7 mouse cellular contexts compared by ENCODE assay signal in the genomic region with DNA sequence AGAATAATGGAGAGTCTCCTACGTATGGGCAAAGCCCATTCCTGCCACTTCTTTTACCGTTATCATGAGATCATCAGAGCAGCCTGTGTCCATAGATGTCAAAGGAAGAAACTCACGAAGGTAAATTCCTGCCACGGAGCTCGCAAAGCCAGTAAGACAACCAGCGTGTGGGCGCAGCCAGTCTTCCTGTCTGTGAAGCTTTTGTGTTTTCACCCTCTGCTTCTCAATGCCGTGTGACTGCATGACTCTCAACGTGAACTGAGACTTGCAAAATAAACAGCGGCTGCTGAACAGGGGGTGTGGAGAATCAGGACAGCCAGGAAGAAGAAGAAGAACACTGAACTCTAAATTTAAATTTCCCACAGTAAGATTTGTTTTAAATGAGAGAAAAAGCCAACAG.
"Had no signal": no experiment of that assay in that cellular context is flagged by ENCODE, and none has a peak within 500 bp of the region (broad histone marks: within the 10 kb centered on the region; RNA-seq: fewer than 3 reads in every experiment).

No protein-coding gene starts in this region.

- ATAC-seq: lung, postnatal 0 days had no signal

- DNase-seq: kidney, postnatal 25 days; lung, adult 2 months; lung, postnatal 4 days; retina, postnatal 1 day; right cerebral cortex, postnatal 14 days; thymus, postnatal 36 days had no signal
